Mouse (Mus musculus) frontal cortex, postnatal 25 days (tissue): ENCODE measurements around the gene Bcl2l1.
A peak's percentile ranks its signal among the peaks of the same experiment; 100 is the strongest.

ENCODE experiments used
- DNase-seq, 2 experiments: peaks; one replicate each; pipeline ENCODE4 v3.0.0; 2022; ENCODE audit warnings: low spot score in 2 of 2

The Bcl2l1 gene

GRCm38 (mm10) chr2:152803081-152803480 is 28.4 kb downstream of the Bcl2l1 start:
- DNase-seq: no peak

- DNase-seq: no peak
Measured at GRCm38 (mm10) chr2:152802303-152802702, 29.2 kb downstream of the Bcl2l1 start.

- no peak for DNase-seq
Measured at GRCm38 (mm10) chr2:152800762-152801113, 30.8 kb downstream of the Bcl2l1 start.

GRCm38 (mm10) chr2:152799954-152800761 is 31.4 kb downstream of the Bcl2l1 start:
- no peak for DNase-seq

GRCm38 (mm10) chr2:152797589-152797988 is 33.9 kb downstream of the Bcl2l1 start:
- no peak for DNase-seq

GRCm38 (mm10) chr2:152794281-152794827 is 37.2 kb downstream of the Bcl2l1 start:
- no peak for DNase-seq

GRCm38 (mm10) chr2:152793381-152793780 is 38.1 kb downstream of the Bcl2l1 start:
- DNase-seq: no peak

GRCm38 (mm10) chr2:152792461-152792860 is 39.1 kb downstream of the Bcl2l1 start:
- DNase-seq: no peak

- DNase-seq: no peak
Measured at GRCm38 (mm10) chr2:152789591-152789999, 41.9 kb downstream of the Bcl2l1 start.

- peak in 1 of 2 experiments; percentile 35 for DNase-seq
Measured at GRCm38 (mm10) chr2:152788892-152789421, 42.6 kb downstream of the Bcl2l1 start.

GRCm38 (mm10) chr2:152787543-152787942 is 44.0 kb downstream of the Bcl2l1 start:
- no peak for DNase-seq

GRCm38 (mm10) chr2:152787136-152787535 is 44.4 kb downstream of the Bcl2l1 start:
- DNase-seq: no peak

GRCm38 (mm10) chr2:152785446-152786350 is 45.8 kb downstream of the Bcl2l1 start:
- DNase-seq: peak; percentile 56 to 63

GRCm38 (mm10) chr2:152784640-152785039 is 46.9 kb downstream of the Bcl2l1 start:
- DNase-seq: no peak

GRCm38 (mm10) chr2:152783241-152783640 is 48.3 kb downstream of the Bcl2l1 start:
- DNase-seq: no peak

- DNase-seq: no peak
Measured at GRCm38 (mm10) chr2:152782656-152783055, 48.9 kb downstream of the Bcl2l1 start.

- DNase-seq: no peak
Measured at GRCm38 (mm10) chr2:152781031-152781711, 50.4 kb downstream of the Bcl2l1 start.

- no peak for DNase-seq
Measured at GRCm38 (mm10) chr2:152780466-152780865, 51.1 kb downstream of the Bcl2l1 start.

- DNase-seq: no peak
Measured at GRCm38 (mm10) chr2:152777081-152777480, 54.4 kb downstream of the Bcl2l1 start.

- peak in 1 of 2 experiments; percentile 36 for DNase-seq
Measured at GRCm38 (mm10) chr2:152776435-152776834, 55.1 kb downstream of the Bcl2l1 start.

GRCm38 (mm10) chr2:152776019-152776418 is 55.5 kb downstream of the Bcl2l1 start:
- no peak for DNase-seq
